Mouse (Mus musculus): ENCODE data around the gene Rora.

The Rora gene

GRCm38 (mm10) chr9:69376982-69377653 lies 723.5 kb downstream of the Rora start:
- DNase-seq: no peak

GRCm38 (mm10) chr9:69377654-69378045 lies 724.1 kb downstream of the Rora start:
- no peak for DNase-seq

GRCm38 (mm10) chr9:69380546-69380945 lies 727.0 kb downstream of the Rora start:
- DNase-seq: no peak

DNA sequence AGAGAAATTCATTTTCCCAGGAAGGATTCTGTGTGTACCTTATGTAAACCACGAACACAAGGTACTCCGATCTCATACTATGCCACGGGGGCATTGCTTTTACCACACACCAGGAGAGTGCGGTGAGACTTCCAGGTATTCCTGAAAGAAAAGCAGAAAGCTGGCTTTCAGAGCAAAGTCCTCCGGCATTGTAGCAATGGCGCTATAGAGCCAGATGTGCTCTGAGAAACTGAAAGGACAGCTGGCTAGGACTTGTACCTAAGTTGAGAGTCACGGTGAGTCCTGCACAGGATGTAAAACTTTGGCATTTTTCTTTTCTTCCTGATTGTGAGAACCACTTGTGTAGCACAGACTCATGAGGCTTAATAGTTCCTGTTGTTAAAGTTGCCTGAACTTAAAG lies 728.2 kb downstream of the Rora start:
- DNase-seq: no peak

GRCm38 (mm10) chr9:69384475-69384874 lies 730.9 kb downstream of the Rora start:
- DNase-seq: no peak

DNA sequence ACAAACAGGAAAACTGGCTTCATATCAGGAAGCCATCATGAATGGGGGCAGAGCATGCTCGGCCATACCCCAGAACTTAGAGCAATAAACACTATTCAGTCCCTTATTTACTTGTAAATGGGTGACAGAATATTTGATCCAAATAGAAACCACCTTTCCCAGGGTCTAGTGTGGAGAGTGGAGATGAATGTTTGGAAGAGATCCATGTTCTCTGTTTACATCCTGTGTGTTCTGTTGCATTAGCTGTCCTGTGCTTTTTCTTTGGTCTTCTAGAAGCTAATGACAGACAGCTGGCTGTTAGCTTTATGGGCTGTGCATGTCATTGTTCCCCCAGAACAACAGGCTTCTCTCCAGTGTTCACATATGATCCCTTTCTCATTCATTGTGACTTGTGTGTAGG lies 731.3 kb downstream of the Rora start:
- no peak for DNase-seq

- no peak for DNase-seq
Measured at GRCm38 (mm10) chr9:69387296-69387695, 733.7 kb downstream of the Rora start.

DNA sequence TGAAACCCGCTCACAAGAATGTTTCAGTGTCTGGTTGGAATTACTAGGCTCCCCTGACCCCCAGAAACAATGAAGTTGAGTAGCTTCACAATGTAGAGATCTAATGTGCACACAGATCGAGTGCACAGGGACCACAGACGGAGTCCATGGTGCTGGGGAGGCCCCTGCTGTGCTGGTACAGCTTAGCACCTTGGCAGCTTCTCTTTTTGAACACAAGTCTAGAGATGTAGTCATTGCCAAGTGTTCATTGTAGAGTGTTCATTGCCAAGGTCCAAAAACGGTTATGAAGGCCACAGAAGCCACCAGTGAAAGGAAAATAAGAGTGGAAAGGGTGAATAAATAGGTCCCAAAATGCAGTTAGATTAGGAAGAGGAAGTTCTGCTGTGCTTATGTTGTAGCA lies 737.0 kb downstream of the Rora start:
- no peak for DNase-seq

DNA sequence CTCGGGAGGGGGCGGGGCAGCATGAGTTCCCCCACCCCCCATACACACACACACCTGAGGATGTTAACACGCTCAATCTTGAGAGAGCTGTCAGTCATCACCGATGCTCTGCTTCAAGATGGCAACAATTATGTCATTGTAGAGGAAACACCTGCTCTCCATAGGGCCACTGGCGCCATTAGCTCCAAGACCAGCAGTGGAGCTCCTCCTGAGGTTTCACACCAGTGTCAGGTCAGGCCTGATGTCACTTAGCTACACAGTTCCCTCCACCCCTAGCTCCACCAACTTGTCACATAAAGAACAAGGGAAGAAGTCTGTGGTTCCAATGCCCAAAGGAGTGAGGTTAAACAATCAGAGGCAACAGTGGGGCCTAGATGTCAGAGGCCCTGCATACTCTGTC lies 740.6 kb downstream of the Rora start:
- peak; percentile 21 for DNase-seq

GRCm38 (mm10) chr9:69397432-69397759 lies 743.8 kb downstream of the Rora start:
- no peak for DNase-seq

DNA sequence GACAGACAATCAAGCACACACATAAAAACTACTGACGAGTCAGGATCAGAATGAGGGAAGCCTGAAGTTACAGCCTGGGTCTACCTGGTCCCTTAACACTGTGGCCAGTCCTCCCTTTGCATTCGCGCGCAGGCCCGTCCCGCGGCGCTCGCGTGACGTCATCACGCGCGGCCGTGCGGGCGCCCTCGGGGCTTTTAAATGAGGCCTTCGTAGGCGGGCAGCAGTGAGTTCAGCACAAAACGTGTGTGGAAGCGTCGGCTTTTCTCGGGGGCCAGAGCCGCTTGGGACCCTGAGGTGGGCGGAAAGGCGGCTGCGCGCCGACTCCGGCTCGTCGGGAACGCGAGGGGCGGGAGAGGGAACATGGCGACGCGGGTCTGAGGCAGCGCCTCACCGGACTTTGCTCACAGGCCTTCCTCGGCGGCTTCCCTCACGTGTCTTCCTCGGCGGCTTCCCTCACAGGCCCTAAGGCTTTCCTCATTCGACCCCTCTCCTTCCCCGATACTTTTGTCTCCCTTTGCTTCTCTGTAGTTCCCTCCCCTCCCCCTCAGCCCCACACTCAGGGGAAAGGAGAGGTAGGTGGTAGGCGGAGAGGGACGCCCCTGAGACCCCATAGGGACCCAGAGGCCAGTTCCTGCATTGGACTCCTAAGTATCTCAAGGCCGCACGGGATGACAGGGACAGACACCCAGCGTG lies 744.3 kb downstream of the Rora start, which contains the start of gene Ice2:
Ice2 (plus strand) TSS at position 147 of the 693 bp plus-strand sequence.
- peak; percentile 80 for DNase-seq

GRCm38 (mm10) chr9:69398453-69398850 lies 744.9 kb downstream of the Rora start:
- no peak for DNase-seq

- no peak for DNase-seq
Measured at GRCm38 (mm10) chr9:69404671-69405070, 751.1 kb downstream of the Rora start.

GRCm38 (mm10) chr9:69419476-69419875 lies 765.9 kb downstream of the Rora start:
- peak; percentile 25 for DNase-seq

DNA sequence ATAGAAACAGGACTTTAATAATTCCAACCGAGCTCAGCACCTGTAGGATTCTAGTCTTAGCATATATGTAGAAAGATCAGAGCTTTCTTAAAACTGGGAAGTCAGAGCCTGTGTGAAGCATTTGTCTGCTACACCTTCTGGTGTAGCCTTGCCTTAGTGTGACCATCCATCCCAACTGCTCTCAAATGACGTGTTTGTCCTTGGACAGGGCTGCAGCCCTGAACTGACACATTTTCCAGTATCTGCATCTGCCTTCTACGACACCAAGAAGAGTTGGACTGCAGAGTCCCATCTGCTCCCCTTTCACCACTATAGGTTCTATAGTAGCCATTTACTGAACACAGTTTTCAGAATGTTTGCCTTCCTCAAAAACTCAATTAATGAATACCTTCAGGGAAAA lies 776.9 kb downstream of the Rora start:
- DNase-seq: no peak

DNA sequence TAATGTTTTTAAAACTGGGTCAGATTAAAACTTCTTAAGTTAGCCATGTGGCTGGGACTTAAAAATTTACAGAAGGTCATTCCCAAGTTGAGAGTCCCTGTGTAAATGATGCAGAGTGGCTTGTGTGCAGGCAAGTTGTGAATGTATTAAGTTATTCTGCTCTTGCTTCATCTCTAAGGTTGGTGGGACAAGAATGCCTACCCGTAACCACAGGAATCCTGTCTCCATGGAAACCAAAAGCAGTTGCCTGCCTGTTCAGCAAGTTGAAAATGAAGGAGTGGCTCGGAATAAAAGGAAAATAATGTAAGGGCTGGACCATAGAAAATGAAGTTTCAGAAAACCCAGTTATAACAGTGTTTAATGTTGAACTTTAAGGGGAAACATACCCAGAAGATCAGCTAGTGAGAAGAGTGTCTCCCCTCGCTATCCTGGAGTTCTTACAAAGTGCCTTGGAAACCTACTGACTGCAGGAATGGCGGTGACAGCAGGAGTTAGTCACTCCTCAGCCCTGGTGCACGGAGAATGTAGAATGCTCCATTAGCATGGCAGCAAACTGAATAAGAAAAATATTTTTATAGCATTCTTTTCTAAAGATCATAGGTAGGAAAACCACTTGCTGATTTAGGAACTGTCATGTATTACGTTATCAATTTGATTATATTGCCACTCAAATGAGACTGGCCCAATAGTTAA lies 778.4 kb downstream of the Rora start:
- no peak for DNase-seq

- no peak for DNase-seq
Measured at GRCm38 (mm10) chr9:69435194-69435593, 781.6 kb downstream of the Rora start.

DNA sequence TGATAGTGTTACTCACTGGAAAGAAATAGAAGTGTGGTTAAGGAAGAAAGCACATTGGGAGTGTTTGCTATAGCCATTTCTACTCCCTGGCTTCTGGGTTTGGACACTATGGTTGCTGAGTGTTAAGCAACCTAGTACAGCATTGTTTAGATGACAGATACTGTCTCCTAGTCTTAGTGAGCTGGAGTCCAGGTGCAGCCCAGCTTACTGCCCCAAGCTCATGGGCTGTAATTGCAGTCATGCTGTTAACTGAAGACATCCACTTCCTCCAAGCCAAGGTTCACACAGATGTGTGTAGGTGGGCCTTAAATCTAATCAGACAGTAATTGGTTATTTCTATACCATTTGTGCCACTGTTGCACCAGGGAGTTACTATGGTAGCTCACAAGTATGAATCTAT lies 782.1 kb downstream of the Rora start:
- DNase-seq: no peak

Measured in thymus, postnatal 4 days (tissue).